Mouse (Mus musculus) heart, postnatal 14 days (tissue): Measurements from ENCODE around the gene Ap5z1. TPM values are rescaled to one million over a fixed set of nuclear protein-coding genes. Genes with fewer than 3 reads are reported as not detected.

Experiments
- DNase-seq, 2 experiments: peaks; one replicate each; pipeline ENCODE4 v3.0.0; 2021 to 2022
- intact Hi-C: fragments of 180-260 bp; cut with DNase I; formaldehyde crosslinking; loops from one replicate; pipeline ENCODE4 v1.15.1; 2025
- total RNA-seq, 2 experiments: library from RNA; stranded (reverse); gene quantifications; 2 replicates each; pipeline ENCODE4 v1.2.3; 2021

Gene Ap5z1
- total RNA-seq, 2 experiments from 2014 or later: 5.9 to 8.7 TPM

GRCm38 (mm10) chr5:142505695-142506423 is 42.1 kb downstream of the Ap5z1 start:
- no peak for DNase-seq
- intact Hi-C loops: no loop called here

GRCm38 (mm10) chr5:142509141-142510060 is 45.7 kb downstream of the Ap5z1 start:
- intact Hi-C loops: no loop called here
- DNase-seq: no peak

DNA sequence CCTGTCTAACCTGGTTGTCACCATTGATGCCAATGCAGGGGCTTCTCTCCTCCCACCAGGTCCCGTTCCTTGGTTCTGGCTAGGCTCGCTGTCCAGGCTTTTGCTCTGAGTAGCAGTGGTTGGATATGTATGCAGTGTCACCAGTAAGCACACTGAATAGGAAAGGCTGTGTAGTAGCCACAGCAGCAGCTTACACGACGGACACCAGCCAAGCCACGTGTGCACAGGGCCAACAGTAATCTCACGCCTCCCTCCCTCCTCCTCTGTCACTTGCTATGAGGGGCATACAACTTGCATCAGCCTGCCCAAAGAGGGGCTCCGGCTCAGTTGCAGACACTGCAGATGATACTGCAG is 46.3 kb downstream of the Ap5z1 start:
- intact Hi-C loops: no loop called here
- no peak for DNase-seq

DNA sequence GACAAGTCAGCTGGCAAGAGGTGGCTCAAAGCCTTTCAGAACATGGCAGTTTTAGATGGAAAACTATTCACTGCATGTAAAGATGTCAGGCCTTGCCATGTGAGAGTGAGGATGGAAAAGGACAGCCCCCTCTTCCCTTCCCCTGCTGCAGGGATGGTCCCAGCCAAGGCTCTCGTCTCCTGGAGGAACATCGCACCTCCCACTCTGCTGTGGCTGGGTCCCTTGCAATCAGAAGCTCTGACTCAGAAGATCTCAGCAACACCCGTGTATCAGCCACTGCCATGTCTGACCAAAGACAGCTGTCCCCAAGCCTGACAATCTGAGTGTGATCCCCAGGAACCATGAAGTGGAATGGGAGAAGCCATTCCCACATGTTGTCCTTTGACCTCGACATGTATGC is 48.4 kb downstream of the Ap5z1 start:
- intact Hi-C loops: no loop called here
- no peak for DNase-seq

- intact Hi-C loops: no loop called here
- no peak for DNase-seq
Measured at GRCm38 (mm10) chr5:142518973-142519372, 55.2 kb downstream of the Ap5z1 start.

GRCm38 (mm10) chr5:142520360-142520759 is 56.6 kb downstream of the Ap5z1 start:
- intact Hi-C loops: no loop called here
- DNase-seq: no peak

DNA sequence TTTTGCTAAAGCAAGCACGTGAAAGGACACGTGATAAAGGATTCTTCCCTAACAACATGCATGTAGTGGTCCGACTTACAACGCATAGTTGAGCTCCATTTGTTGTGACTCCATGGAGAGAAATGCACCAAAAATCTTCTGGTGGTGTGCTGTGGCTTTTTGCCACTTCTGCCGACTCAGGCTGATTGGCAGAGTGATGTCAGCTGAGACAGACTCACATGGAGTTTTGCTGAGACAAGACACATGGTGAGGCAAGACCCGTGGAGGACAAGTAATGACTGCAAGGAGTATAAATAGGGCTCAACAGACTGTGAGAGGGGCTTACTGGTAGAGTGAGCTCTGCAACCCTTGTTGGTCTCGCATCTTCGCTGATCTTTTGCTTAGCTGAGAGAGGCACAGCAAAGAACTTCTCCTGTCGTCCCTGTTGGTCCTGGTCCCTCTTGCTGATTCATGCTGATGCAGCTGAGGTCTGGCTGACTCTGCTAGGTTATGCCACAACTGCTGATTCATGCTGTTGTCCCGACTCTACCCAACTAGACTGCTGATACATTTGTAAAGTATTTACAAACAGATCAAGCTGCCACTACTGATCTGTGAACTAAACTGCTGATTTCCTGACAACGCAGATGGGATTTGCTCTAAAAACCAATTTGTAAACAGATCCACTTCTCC is 57.6 kb downstream of the Ap5z1 start:
- DNase-seq: no peak
- intact Hi-C loops: no loop called here

- no peak for DNase-seq
- intact Hi-C loops: no loop called here
Measured at GRCm38 (mm10) chr5:142524711-142525464, 61.1 kb downstream of the Ap5z1 start.

Other genes starting within 250 kb of the Ap5z1 start
- 10 to 100 TPM; 16.7 to 17.5 TPM for gene Foxk1, start 62.4 kb upstream of the Ap5z1 start, total RNA-seq
- gene Papolb, start 66.1 kb downstream of the Ap5z1 start, total RNA-seq: under 1 TPM; 0.17 to 0.22 TPM
- gene Radil, start 87.2 kb downstream of the Ap5z1 start, total RNA-seq: 1 to 10 TPM; 2.8 to 3.7 TPM
- gene Mmd2, start 144.9 kb downstream of the Ap5z1 start, total RNA-seq: under 1 TPM in 1 of 2 experiments, not detected in 1; 0.41 TPM
- 10 to 100 TPM; 36.1 TPM for gene Wipi2, start 163.8 kb downstream of the Ap5z1 start, total RNA-seq
- under 1 TPM; 0.63 to 0.69 TPM for gene Slc29a4, start 228.6 kb downstream of the Ap5z1 start, total RNA-seq